In the genomic region with DNA sequence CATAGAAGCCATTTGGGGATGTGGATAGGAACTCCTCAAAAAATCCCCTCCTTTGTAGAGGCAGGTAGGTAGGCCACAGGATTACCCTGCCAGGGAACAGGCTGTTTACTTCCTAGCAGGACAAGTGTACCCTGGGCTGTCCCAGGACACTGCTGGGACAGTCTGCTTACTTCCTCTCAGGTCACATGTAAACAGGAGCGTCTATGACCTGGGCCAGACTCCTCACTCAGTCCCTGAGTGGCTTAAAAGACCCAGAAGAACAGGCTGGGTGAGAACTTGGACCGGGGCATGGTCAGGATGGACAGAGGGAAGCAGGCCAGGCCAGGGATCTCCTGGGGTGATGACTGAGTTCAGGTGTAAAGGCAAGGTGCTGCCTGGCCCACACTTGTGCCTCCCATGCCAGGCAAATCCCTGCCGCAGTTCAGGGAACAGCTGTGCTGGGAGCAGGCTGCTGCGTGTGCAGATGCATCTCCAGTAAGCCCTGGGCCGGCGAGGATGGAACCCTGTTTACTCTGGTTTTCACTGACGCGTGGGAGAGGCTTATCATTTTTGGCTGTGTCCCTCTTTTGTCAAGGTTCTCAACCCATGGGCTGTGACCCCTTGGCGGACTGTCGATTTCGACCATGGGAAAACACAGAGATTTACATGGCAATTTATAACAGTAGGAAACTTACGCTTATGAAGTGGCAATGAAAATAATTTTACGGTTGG, we compare ENCODE assay signal across 8 mouse cellular contexts. TPM values are rescaled to one million over a fixed set of nuclear protein-coding genes. Genes with fewer than 3 reads are reported as not detected.
A peak's percentile ranks its signal among the peaks of the same experiment; 100 is the strongest.
DNase-seq lines count a peak whose midpoint lies in the region; ATAC-seq lines count a peak whose summit lies in the region.
"Had no signal": no experiment of that assay in that cellular context is flagged by ENCODE, and none has a peak within 500 bp of the region (broad histone marks: within the 10 kb centered on the region; RNA-seq: fewer than 3 reads in every experiment).

No protein-coding gene starts in this region.

- H3K27me3 ChIP-seq in kidney, embryonic 16.5 days (ENCODE audit: insufficient read depth, low read length), result peaks cover 31% of the 10 kb centered on the region
- peaks cover 66% of the 10 kb centered on the region for H3K27me3 ChIP-seq in embryonic facial prominence, embryonic 12.5 days
- peaks cover 42% of the 10 kb centered on the region for H3K27me3 ChIP-seq in forebrain, embryonic 14.5 days (replicated peaks; ENCODE audit: control insufficient read depth, insufficient read depth, low read length)
- peaks cover 47% of the 10 kb centered on the region for H3K27me3 ChIP-seq in midbrain, embryonic 15.5 days (replicated peaks)

- no peak overlapping the region for H3K9ac ChIP-seq in kidney, embryonic 16.5 days (replicated peaks; ENCODE audit: low read length)
- no peak overlapping the region for H3K9ac ChIP-seq in embryonic facial prominence, embryonic 12.5 days
- no peak overlapping the region; the same call in 1 of the 2 replicates for H3K9ac ChIP-seq in forebrain, embryonic 14.5 days (ENCODE audit: low read length)
- H3K9ac ChIP-seq in midbrain, embryonic 15.5 days, result no peak overlapping the region

- no peaks in the 10 kb centered on the region for H3K9me3 ChIP-seq in kidney, embryonic 16.5 days (ENCODE audit: low read length)
- H3K9me3 ChIP-seq in embryonic facial prominence, embryonic 12.5 days, result no peaks in the 10 kb centered on the region
- H3K9me3 ChIP-seq in forebrain, embryonic 14.5 days (replicated peaks; ENCODE audit: control insufficient read depth, low read length), result no peaks in the 10 kb centered on the region
- no peaks in the 10 kb centered on the region for H3K9me3 ChIP-seq in midbrain, embryonic 15.5 days

- no peak for DNase-seq in kidney, postnatal 25 days
- DNase-seq in forebrain, embryonic 14.5 days (ENCODE audit: low spot score), result no peak
- no peak for DNase-seq in T-cell, adult 2 months (ENCODE audit: low spot score)

- ATAC-seq in kidney, embryonic 16.5 days (ENCODE audit: low FRiP score, low TSS enrichment), result no peak
- peak; percentile 24; the same call in 1 of the 2 replicates for ATAC-seq in embryonic facial prominence, embryonic 12.5 days (ENCODE audit: insufficient number of reproducible peaks, insufficient read depth, low FRiP score, low TSS enrichment)
- no peak for ATAC-seq in forebrain, embryonic 14.5 days
- ATAC-seq in midbrain, embryonic 15.5 days (replicated peaks), result peak; percentile 17; the same call in 1 of the 2 replicates
- ATAC-seq in erythroblast, adult 5-6 weeks (replicated peaks; ENCODE audit: low FRiP score, poor library complexity, severe bottlenecking), result no peak

- no peak overlapping the region for H3K4me3 ChIP-seq in kidney, embryonic 16.5 days (ENCODE audit: low read length)
- H3K4me3 ChIP-seq in embryonic facial prominence, embryonic 12.5 days, result peak overlapping the region; percentile 53; the same call in 1 of the 2 replicates
- 0 out of 2 replicates have a peak overlapping the region, but pooled peaks have one; percentile 47 for H3K4me3 ChIP-seq in forebrain, embryonic 14.5 days (ENCODE audit: low read depth, low read length)
- peak overlapping the region; percentile 56 for H3K4me3 ChIP-seq in midbrain, embryonic 15.5 days

- peak overlapping the region; percentile 76 for H3K4me2 ChIP-seq in kidney, embryonic 16.5 days (replicated peaks; ENCODE audit: low read depth, low read length)
- H3K4me2 ChIP-seq in embryonic facial prominence, embryonic 12.5 days (replicated peaks), result peak overlapping the region; percentile 73
- no peak overlapping the region for H3K4me2 ChIP-seq in forebrain, embryonic 14.5 days (ENCODE audit: low read length)
- peak overlapping the region; percentile 65 for H3K4me2 ChIP-seq in midbrain, embryonic 15.5 days

- no peaks in the 10 kb centered on the region for H3K36me3 ChIP-seq in kidney, embryonic 16.5 days (ENCODE audit: insufficient read depth, low read length)
- no peaks in the 10 kb centered on the region for H3K36me3 ChIP-seq in embryonic facial prominence, embryonic 12.5 days
- no peaks in the 10 kb centered on the region for H3K36me3 ChIP-seq in forebrain, embryonic 14.5 days (ENCODE audit: control insufficient read depth, insufficient read depth, low read length)
- H3K36me3 ChIP-seq in midbrain, embryonic 15.5 days (replicated peaks), result no peaks in the 10 kb centered on the region

- 54% methylated on average over 13 of the region's 13 CpGs for WGBS in kidney, embryonic 16.5 days
- 71% methylated on average over 13 of the region's 13 CpGs for WGBS in embryonic facial prominence, embryonic 12.5 days
- WGBS in forebrain, embryonic 14.5 days, result 73% methylated on average over 13 of the region's 13 CpGs
- WGBS in midbrain, embryonic 15.5 days, result 71% methylated on average over 13 of the region's 13 CpGs

- no peak overlapping the region for H3K27ac ChIP-seq in kidney, embryonic 16.5 days (ENCODE audit: low read length)
- no peak overlapping the region for H3K27ac ChIP-seq in embryonic facial prominence, embryonic 12.5 days
- H3K27ac ChIP-seq in forebrain, embryonic 14.5 days (ENCODE audit: low read depth, low read length), result no peak overlapping the region
- H3K27ac ChIP-seq in midbrain, embryonic 15.5 days, result no peak overlapping the region

- H3K4me1 ChIP-seq in kidney, embryonic 16.5 days (ENCODE audit: insufficient read depth, low read length), result peaks cover 26% of the 10 kb centered on the region
- H3K4me1 ChIP-seq in embryonic facial prominence, embryonic 12.5 days, result 0 out of 2 replicates have a peak, but pooled peaks cover 6% of the 10 kb centered on the region
- no peaks in the 10 kb centered on the region for H3K4me1 ChIP-seq in forebrain, embryonic 14.5 days (ENCODE audit: control insufficient read depth, insufficient read depth, low read length)
- H3K4me1 ChIP-seq in midbrain, embryonic 15.5 days, result peaks cover 26% of the 10 kb centered on the region

RNA-seq across cellular contexts. Expression of a gene that starts 0.8 kb away (rescaled TPM):
- polyA plus RNA-seq in kidney, embryonic 16.5 days (2015; fragmentation: Nextera tagmentation; extraction: Ambion mirVana), result 0.54 and 0.86 TPM in 2 replicates
- polyA plus RNA-seq in embryonic facial prominence, embryonic 12.5 days (2016; fragmentation: Nextera tagmentation; extraction: Ambion mirVana), result 2.1 and 2.5 TPM in 2 replicates
- 1.5 and 1.8 TPM in 2 replicates for polyA plus RNA-seq in forebrain, embryonic 14.5 days (2014; fragmentation: Nextera tagmentation; extraction: Ambion mirVana)
- 3.7 and 4.3 TPM in 2 replicates for polyA plus RNA-seq in midbrain, embryonic 15.5 days (2015; fragmentation: Nextera tagmentation; extraction: Ambion mirVana)
- not detected in 2 replicates for total RNA-seq in erythroblast, adult 5-6 weeks (2015; ENCODE audit: low replicate concordance)
- not detected in 2 replicates for total RNA-seq in erythroblast, adult 5-6 weeks (2017; ENCODE audit: low replicate concordance)
- total RNA-seq: hematopoietic stem cell, adult 5-6 weeks had no signal

Comparison
In these comparisons a context has a peak if more than half of its experiments do, and no peak if none do; other contexts are left out.
1. ATAC-seq: peak in embryonic facial prominence, embryonic 12.5 days (single experiment) and midbrain, embryonic 15.5 days (single experiment); none in kidney, embryonic 16.5 days (single experiment), forebrain, embryonic 14.5 days (single experiment) and erythroblast, adult 5-6 weeks (single experiment).